Mouse (Mus musculus) testis, adult 2 months (tissue): ENCODE results near the gene Mmrn2. TPM values are rescaled to one million over a fixed set of nuclear protein-coding genes. Genes with fewer than 3 reads are reported as not detected.

Source experiments
- H3K27ac ChIP-seq: fragments of 200-500 bp; 2 replicates; pipeline ENCODE4 v1.5.1; 2012; ENCODE audit warnings: low read depth, low read length; ENCODE audit not compliant: control insufficient read depth, insufficient read depth
- H3K27me3 ChIP-seq: fragments of 200-500 bp; 2 replicates; pipeline ENCODE4 v1.6.1; 2012; ENCODE audit warnings: mild to moderate bottlenecking, low read length, moderate library complexity; ENCODE audit not compliant: control insufficient read depth, insufficient read depth
- H3K36me3 ChIP-seq: fragments of 200-500 bp; 2 replicates; pipeline ENCODE4 v1.6.1; 2012; ENCODE audit warnings: mild to moderate bottlenecking, low read length; ENCODE audit not compliant: control insufficient read depth, insufficient read depth
- H3K4me1 ChIP-seq: fragments of 200-500 bp; 2 replicates; pipeline ENCODE4 v1.6.1; 2012; ENCODE audit warnings: low read length; ENCODE audit not compliant: control insufficient read depth, insufficient read depth
- H3K4me3 ChIP-seq: fragments of 200-500 bp; 2 replicates; pipeline ENCODE4 v1.5.1; 2012; ENCODE audit warnings: low read depth, mild to moderate bottlenecking, low read length, moderate library complexity, mixed read lengths; ENCODE audit not compliant: control insufficient read depth
- CTCF ChIP-seq: fragments of 200-500 bp; IDR thresholded peaks from 2 replicates; pipeline ENCODE4 v1.5.1; 2012; ENCODE audit warnings: low read depth, mild to moderate bottlenecking, inconsistent platforms, low read length, moderate library complexity; ENCODE audit not compliant: control insufficient read depth, insufficient read depth, insufficient replicate concordance
- POLR2A ChIP-seq: fragments of 200-500 bp; IDR thresholded peaks from 2 replicates; pipeline ENCODE4 v1.6.1; 2012; ENCODE audit warnings: low read depth, mild to moderate bottlenecking, inconsistent platforms, low read length, moderate library complexity; ENCODE audit not compliant: control insufficient read depth
- polyA plus RNA-seq: library from polyadenylated mRNA; depleted of rRNA; stranded (reverse); fragments of >200 nt; gene quantifications from 2 replicates; pipeline ENCODE4 v1.2.3, GENCODE M21; 2012

The Mmrn2 gene
- polyA plus RNA-seq, 1 experiment = 0.51 TPM

- no peaks in the 10 kb centered on the region for H3K4me1 ChIP-seq
- H3K27ac ChIP-seq = no peak overlapping the region
- H3K27me3 ChIP-seq = no peaks in the 10 kb centered on the region
- TF ChIP-seq CTCF (no peak), POLR2A (no peak)
- H3K4me3 ChIP-seq = no peak overlapping the region
- no peaks in the 10 kb centered on the region for H3K36me3 ChIP-seq
Observed at GRCm38 (mm10) chr14:34429069-34429468, 53.8 kb downstream of the Mmrn2 start.

DNA sequence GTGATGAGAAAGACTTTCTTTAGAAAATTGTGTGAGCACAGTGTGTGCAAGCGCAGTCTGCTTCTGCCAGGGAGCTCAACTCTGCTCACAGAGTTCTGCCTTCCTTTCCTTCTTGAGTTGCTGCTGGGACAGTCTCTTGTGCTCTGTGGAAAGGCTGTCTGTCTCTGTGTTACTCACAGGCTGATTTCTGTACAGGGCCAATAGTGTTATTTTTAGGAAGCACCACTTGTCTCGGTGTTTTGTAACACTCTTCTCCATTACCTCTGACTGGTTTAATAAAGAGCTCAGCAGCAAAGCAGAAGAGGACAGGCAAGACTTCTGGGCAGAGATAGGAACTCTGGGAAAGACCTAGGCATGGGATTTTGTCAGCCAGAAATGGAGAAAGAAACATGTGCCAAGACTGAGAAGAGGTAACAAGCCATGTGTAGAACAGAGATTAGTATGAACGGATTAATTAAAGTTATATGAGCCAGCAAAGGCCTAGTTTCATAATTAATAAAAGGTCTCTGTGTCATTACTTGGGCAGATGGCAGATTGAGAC is 65.3 kb downstream of the Mmrn2 start:
- no peaks in the 10 kb centered on the region for H3K36me3 ChIP-seq

DNA sequence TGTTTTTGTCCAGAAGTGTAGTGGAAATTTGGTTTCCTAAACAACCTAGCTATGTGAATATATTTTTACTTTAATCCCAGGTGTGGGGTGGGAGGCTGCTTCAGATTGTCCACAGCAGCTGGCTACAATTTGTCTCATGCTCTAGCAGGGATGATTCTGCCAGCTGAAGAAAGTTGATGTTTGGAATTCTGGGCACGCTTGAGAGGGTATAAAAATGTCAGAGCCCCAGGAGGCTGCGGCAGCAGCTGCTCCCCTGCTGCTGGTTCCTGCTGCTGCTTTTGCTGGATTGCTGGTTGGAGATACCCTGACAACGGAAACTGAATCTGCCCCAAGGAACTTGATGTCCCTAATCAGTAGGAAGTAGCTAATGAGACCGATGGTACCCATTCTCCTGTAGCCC is 67.3 kb downstream of the Mmrn2 start:
- TF ChIP-seq POLR2A (no peak), CTCF (no peak)
- H3K27ac ChIP-seq = no peak overlapping the region
- no peaks in the 10 kb centered on the region for H3K4me1 ChIP-seq
- H3K36me3 ChIP-seq = no peaks in the 10 kb centered on the region
- H3K4me3 ChIP-seq = no peak overlapping the region
- no peaks in the 10 kb centered on the region for H3K27me3 ChIP-seq

More for the DNA sequence above, 65.3 kb downstream of the Mmrn2 start:
- H3K4me3 ChIP-seq = no peak overlapping the region
- H3K27ac ChIP-seq = no peak overlapping the region
- no peaks in the 10 kb centered on the region for H3K4me1 ChIP-seq
- no peak for TF ChIP-seq POLR2A
- TF ChIP-seq CTCF = no peak
- no peaks in the 10 kb centered on the region for H3K27me3 ChIP-seq

GRCm38 (mm10) chr14:34444368-34444767 is 69.1 kb downstream of the Mmrn2 start:
- Histone ChIP-seq H3K36me3 (no peaks in the 10 kb centered on the region), H3K4me3 (no peak overlapping the region)

DNA sequence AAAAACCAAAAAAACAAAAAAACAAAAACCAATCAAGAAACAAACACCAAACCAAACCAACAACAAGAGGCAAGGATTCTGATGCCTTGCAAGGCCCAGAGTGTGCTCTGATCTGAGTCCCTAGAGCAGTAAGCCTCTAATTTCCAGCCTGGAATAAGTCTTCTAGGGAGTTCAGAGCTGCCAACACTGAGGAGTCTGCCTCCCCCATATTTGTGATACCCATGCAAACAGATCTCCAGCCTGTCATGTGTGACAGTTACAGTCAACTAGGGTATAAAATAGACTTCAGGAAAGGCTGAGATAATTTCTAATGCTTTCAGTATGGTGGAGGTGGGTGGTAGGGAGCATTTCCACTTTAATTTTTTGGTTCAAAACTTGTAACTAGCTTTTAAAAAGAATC is 69.7 kb downstream of the Mmrn2 start:
- Histone ChIP-seq H3K27ac (no peak overlapping the region), H3K36me3 (no peaks in the 10 kb centered on the region), H3K27me3 (no peaks in the 10 kb centered on the region), H3K4me1 (no peaks in the 10 kb centered on the region), H3K4me3 (no peak overlapping the region)
- no peak for TF ChIP-seq CTCF
- TF ChIP-seq POLR2A = no peak

More at GRCm38 (mm10) chr14:34444368-34444767, 69.1 kb downstream of the Mmrn2 start:
- Histone ChIP-seq H3K4me1 (no peaks in the 10 kb centered on the region), H3K27ac (no peak overlapping the region), H3K27me3 (no peaks in the 10 kb centered on the region)
- TF ChIP-seq CTCF (no peak), POLR2A (no peak)

GRCm38 (mm10) chr14:34445348-34445747 is 70.1 kb downstream of the Mmrn2 start:
- TF ChIP-seq CTCF = no peak
- no peak for TF ChIP-seq POLR2A
- no peak overlapping the region for H3K27ac ChIP-seq
- H3K4me1 ChIP-seq = no peaks in the 10 kb centered on the region
- no peaks in the 10 kb centered on the region for H3K27me3 ChIP-seq
- H3K4me3 ChIP-seq = no peak overlapping the region
- H3K36me3 ChIP-seq = no peaks in the 10 kb centered on the region

- Histone ChIP-seq H3K36me3 (no peaks in the 10 kb centered on the region), H3K4me1 (no peaks in the 10 kb centered on the region)
Observed at GRCm38 (mm10) chr14:34446624-34447023, 71.4 kb downstream of the Mmrn2 start.

GRCm38 (mm10) chr14:34447659-34448058 is 72.4 kb downstream of the Mmrn2 start:
- TF ChIP-seq CTCF (no peak), POLR2A (no peak)
- Histone ChIP-seq H3K27me3 (no peaks in the 10 kb centered on the region), H3K4me1 (no peaks in the 10 kb centered on the region), H3K4me3 (no peak overlapping the region), H3K27ac (no peak overlapping the region), H3K36me3 (no peaks in the 10 kb centered on the region)

More at GRCm38 (mm10) chr14:34446624-34447023, 71.4 kb downstream of the Mmrn2 start:
- no peak for TF ChIP-seq CTCF
- TF ChIP-seq POLR2A = no peak
- H3K4me3 ChIP-seq = no peak overlapping the region
- no peak overlapping the region for H3K27ac ChIP-seq
- H3K27me3 ChIP-seq = no peaks in the 10 kb centered on the region
